Mouse (Mus musculus): ENCODE results near the gene Klk1b5. TPM values are rescaled to one million over a fixed set of nuclear protein-coding genes. Genes with fewer than 3 reads are reported as not detected.

Klk1b5 gene
- polyA plus RNA-seq (2017; shearing (Covaris generic)) = not detected

GRCm38 (mm10) chr7:44215645-44216044 is at the start of gene Klk1b5:
Gene Klk1b5, plus strand, starts transcription at chr7:44215945.

GRCm38 (mm10) chr7:44187936-44188335 is 27.8 kb upstream of the Klk1b5 start, which contains the start of gene Klk1b24:
Gene Klk1b24, plus strand, starts transcription at chr7:44188236.

GRCm38 (mm10) chr7:44197891-44198290 is 17.9 kb upstream of the Klk1b5 start, which contains the start of gene Klk1b3:
Gene Klk1b3, plus strand, starts transcription at chr7:44198191.

GRCm38 (mm10) chr7:44207135-44207534 is 8.6 kb upstream of the Klk1b5 start, which contains the start of gene Klk1b4:
Gene Klk1b4, plus strand, starts transcription at chr7:44207435.

GRCm38 (mm10) chr7:44225076-44225475 is 9.3 kb downstream of the Klk1b5 start, which contains the start of gene Klk1:
Gene Klk1, plus strand, starts transcription at chr7:44225360.

GRCm38 (mm10) chr7:44235909-44236308 is 20.2 kb downstream of the Klk1b5 start, which contains the start of gene Gm36864:
Gene Gm36864, plus strand, starts transcription at chr7:44236177.

GRCm38 (mm10) chr7:44246055-44246983 is 30.6 kb downstream of the Klk1b5 start, which contains the start of the genes 1700028J19Rik and 2410002F23Rik:
Gene 1700028J19Rik, minus strand, starts transcription at chr7:44246695.
Gene 2410002F23Rik, plus strand, starts transcription at chr7:44246722.

GRCm38 (mm10) chr7:44257278-44257677 is 41.5 kb downstream of the Klk1b5 start, which contains the start of gene Acp4:
Gene Acp4, minus strand, starts transcription at chr7:44257378.

GRCm38 (mm10) chr7:44261147-44261546 is 45.4 kb downstream of the Klk1b5 start, which contains the start of gene Gm15517:
Gene Gm15517, plus strand, starts transcription at chr7:44261447.

Other genes with a start within 250 kb of the Klk1b5 start
- gene Klk1b1, start 249.2 kb upstream of the Klk1b5 start, polyA plus RNA-seq (2017; shearing (Covaris generic)) = not detected
- gene Klk1b9, start 239.9 kb upstream of the Klk1b5 start, polyA plus RNA-seq (2017; shearing (Covaris generic)) = 0.73 TPM
- gene Klk1b11, start 220.1 kb upstream of the Klk1b5 start, polyA plus RNA-seq (2017; shearing (Covaris generic)) = not detected
- not detected for gene Klk1b26, start 203.8 kb upstream of the Klk1b5 start, polyA plus RNA-seq (2017; shearing (Covaris generic))
- gene Klk1b27, start 163.7 kb upstream of the Klk1b5 start, polyA plus RNA-seq (2017; shearing (Covaris generic)) = 4.1 TPM
- not detected for gene Klk1b21, start 113.6 kb upstream of the Klk1b5 start, polyA plus RNA-seq (2017; shearing (Covaris generic))
- gene Klk1b22, start 103.3 kb upstream of the Klk1b5 start, polyA plus RNA-seq (2017; shearing (Covaris generic)) = not detected
- not detected for gene Klk1b16, start 79.2 kb upstream of the Klk1b5 start, polyA plus RNA-seq (2017; shearing (Covaris generic))
- not detected for gene Klk1b24, start 27.7 kb upstream of the Klk1b5 start, polyA plus RNA-seq (2017; shearing (Covaris generic))
- not detected for gene Klk1b3, start 17.8 kb upstream of the Klk1b5 start, polyA plus RNA-seq (2017; shearing (Covaris generic))
- not detected for gene Klk1b4, start 8.5 kb upstream of the Klk1b5 start, polyA plus RNA-seq (2017; shearing (Covaris generic))
- not detected for gene Klk1, start 9.4 kb downstream of the Klk1b5 start, polyA plus RNA-seq (2017; shearing (Covaris generic))
- not detected for gene Gm36864, start 20.2 kb downstream of the Klk1b5 start, polyA plus RNA-seq (2017; shearing (Covaris generic))
- 1.4 TPM for gene 1700028J19Rik, start 30.8 kb downstream of the Klk1b5 start, polyA plus RNA-seq (2017; shearing (Covaris generic))
- gene 2410002F23Rik, start 30.8 kb downstream of the Klk1b5 start, polyA plus RNA-seq (2017; shearing (Covaris generic)) = 201 TPM
- 0.27 TPM for gene Acp4, start 41.4 kb downstream of the Klk1b5 start, polyA plus RNA-seq (2017; shearing (Covaris generic))
- gene Gm15517, start 45.5 kb downstream of the Klk1b5 start, polyA plus RNA-seq (2017; shearing (Covaris generic)) = not detected
- 0.45 TPM for gene Clec11a, start 91.0 kb downstream of the Klk1b5 start, polyA plus RNA-seq (2017; shearing (Covaris generic))
- gene Shank1, start 94.3 kb downstream of the Klk1b5 start, polyA plus RNA-seq (2017; shearing (Covaris generic)) = 0.26 TPM
- gene Syt3, start 168.2 kb downstream of the Klk1b5 start, polyA plus RNA-seq (2017; shearing (Covaris generic)) = 0.43 TPM
- gene 1700008O03Rik, start 169.9 kb downstream of the Klk1b5 start, polyA plus RNA-seq (2017; shearing (Covaris generic)) = 1.3 TPM
- not detected for gene Lrrc4b, start 213.1 kb downstream of the Klk1b5 start, polyA plus RNA-seq (2017; shearing (Covaris generic))
- not detected for gene Aspdh, start 249.4 kb downstream of the Klk1b5 start, polyA plus RNA-seq (2017; shearing (Covaris generic))